Mouse (Mus musculus): ENCODE measurements at regions not wholly inside any gene's neighbourhood (a gene's known extent, or its start where the extent isn't known, plus 50 kb on each side); places are given as distances from the start of the nearest gene placed in this dataset.

- peak in 1 of 2 experiments; percentile 16 for DNase-seq (ENCODE audit: low spot score in 2 of 2)
Observed at GRCm38 (mm10) chrX:133787112-133787511, 63.7 kb upstream of the Tnmd start.

- no peak for DNase-seq (ENCODE audit: low spot score in 2 of 2)
Observed at GRCm38 (mm10) chrX:133754026-133754425, 65.2 kb upstream of the Pcdh19 start.

GRCm38 (mm10) chrX:133752232-133752631 is 63.4 kb upstream of the Pcdh19 start:
- peak in 1 of 2 experiments; percentile 27 for DNase-seq (ENCODE audit: low spot score in 2 of 2)

GRCm38 (mm10) chrX:133743446-133743845 is 54.7 kb upstream of the Pcdh19 start:
- DNase-seq (ENCODE audit: low spot score in 2 of 2), result no peak

GRCm38 (mm10) chrX:133738980-133739632 is 50.3 kb upstream of the Pcdh19 start:
- no peak for DNase-seq (ENCODE audit: low spot score in 2 of 2)
